Mouse (Mus musculus): ENCODE measurements around the gene Rora.

Rora gene

GRCm38 (mm10) chr9:68820036-68820435, 166.4 kb downstream of the Rora start:
- no peak for DNase-seq (ENCODE audit: low spot score in 2 of 2)

- DNase-seq (ENCODE audit: low spot score in 2 of 2) = no peak
Observed at GRCm38 (mm10) chr9:68820478-68820877, 166.9 kb downstream of the Rora start.

- DNase-seq (ENCODE audit: low spot score in 2 of 2) = no peak
Observed at GRCm38 (mm10) chr9:68821388-68821787, 167.8 kb downstream of the Rora start.

GRCm38 (mm10) chr9:68823292-68823691, 169.7 kb downstream of the Rora start:
- no peak for DNase-seq (ENCODE audit: low spot score in 2 of 2)

GRCm38 (mm10) chr9:68825107-68825506, 171.5 kb downstream of the Rora start:
- no peak for DNase-seq (ENCODE audit: low spot score in 2 of 2)

GRCm38 (mm10) chr9:68825841-68826240, 172.3 kb downstream of the Rora start:
- no peak for DNase-seq (ENCODE audit: low spot score in 2 of 2)

GRCm38 (mm10) chr9:68827441-68827840, 173.9 kb downstream of the Rora start:
- no peak for DNase-seq (ENCODE audit: low spot score in 2 of 2)

- no peak for DNase-seq (ENCODE audit: low spot score in 2 of 2)
Observed at GRCm38 (mm10) chr9:68829903-68830302, 176.3 kb downstream of the Rora start.

- no peak for DNase-seq (ENCODE audit: low spot score in 2 of 2)
Observed at GRCm38 (mm10) chr9:68833323-68833722, 179.7 kb downstream of the Rora start.

- DNase-seq (ENCODE audit: low spot score in 2 of 2) = no peak
Observed at GRCm38 (mm10) chr9:68835037-68835649, 181.6 kb downstream of the Rora start.

GRCm38 (mm10) chr9:68842134-68842892, 188.7 kb downstream of the Rora start:
- DNase-seq (ENCODE audit: low spot score in 2 of 2) = no peak

- no peak for DNase-seq (ENCODE audit: low spot score in 2 of 2)
Observed at GRCm38 (mm10) chr9:68845556-68845955, 192.0 kb downstream of the Rora start.

GRCm38 (mm10) chr9:68850321-68850720, 196.7 kb downstream of the Rora start:
- DNase-seq (ENCODE audit: low spot score in 2 of 2) = no peak

- no peak for DNase-seq (ENCODE audit: low spot score in 2 of 2)
Observed at GRCm38 (mm10) chr9:68852201-68852600, 198.6 kb downstream of the Rora start.

- no peak for DNase-seq (ENCODE audit: low spot score in 2 of 2)
Observed at GRCm38 (mm10) chr9:68852934-68853333, 199.3 kb downstream of the Rora start.

GRCm38 (mm10) chr9:68859500-68859899, 205.9 kb downstream of the Rora start:
- DNase-seq (ENCODE audit: low spot score in 2 of 2) = no peak

GRCm38 (mm10) chr9:68866317-68866716, 212.7 kb downstream of the Rora start:
- no peak for DNase-seq (ENCODE audit: low spot score in 2 of 2)

- no peak for DNase-seq (ENCODE audit: low spot score in 2 of 2)
Observed at GRCm38 (mm10) chr9:68873838-68874237, 220.3 kb downstream of the Rora start.

- DNase-seq (ENCODE audit: low spot score in 2 of 2) = no peak
Observed at GRCm38 (mm10) chr9:68874544-68874943, 221.0 kb downstream of the Rora start.

GRCm38 (mm10) chr9:68875791-68876190, 222.2 kb downstream of the Rora start:
- no peak for DNase-seq (ENCODE audit: low spot score in 2 of 2)

GRCm38 (mm10) chr9:68876289-68876688, 222.7 kb downstream of the Rora start:
- DNase-seq (ENCODE audit: low spot score in 2 of 2) = peak; percentile 23 to 38

GRCm38 (mm10) chr9:68881896-68882295, 228.3 kb downstream of the Rora start:
- no peak for DNase-seq (ENCODE audit: low spot score in 2 of 2)

- no peak for DNase-seq (ENCODE audit: low spot score in 2 of 2)
Observed at GRCm38 (mm10) chr9:68883005-68883404, 229.4 kb downstream of the Rora start.

Measured in urinary bladder, postnatal 36 days (tissue).